Mouse (Mus musculus) B cell, adult 2 months (primary cell): ENCODE measurements around the gene Kcnh6.
A peak's percentile ranks its signal among the peaks of the same experiment; 100 is the strongest.

ENCODE experiments used
- DNase-seq, 2 experiments: peaks; one replicate each; pipeline ENCODE4 v3.0.0; 2022

Kcnh6 gene

GRCm38 (mm10) chr11:106016440-106016839 lies 8.5 kb downstream of the Kcnh6 start:
- DNase-seq: no peak

- peak; percentile 23 to 45 for DNase-seq
Observed at GRCm38 (mm10) chr11:106020051-106020763, 12.3 kb downstream of the Kcnh6 start.

- DNase-seq: no peak
Observed at GRCm38 (mm10) chr11:106025774-106026173, 17.9 kb downstream of the Kcnh6 start.

GRCm38 (mm10) chr11:106026465-106027151 lies 18.7 kb downstream of the Kcnh6 start:
- DNase-seq: peak; percentile 86

GRCm38 (mm10) chr11:106027607-106028006 lies 19.7 kb downstream of the Kcnh6 start:
- DNase-seq: peak; percentile 26 to 29

- peak in 1 of 2 experiments; percentile 18 for DNase-seq
Observed at GRCm38 (mm10) chr11:106032074-106032473, 24.1 kb downstream of the Kcnh6 start.

- DNase-seq: peak; percentile 61 to 63
Observed at GRCm38 (mm10) chr11:106033491-106033919, 25.6 kb downstream of the Kcnh6 start.

GRCm38 (mm10) chr11:106034986-106035385 lies 27.1 kb downstream of the Kcnh6 start:
- DNase-seq: no peak

GRCm38 (mm10) chr11:106036548-106037417 lies 28.9 kb downstream of the Kcnh6 start, which contains the start of gene Dcaf7:
Dcaf7 (plus strand) TSS chr11:106036872.
- peak; percentile 99 for DNase-seq

- DNase-seq: peak; percentile 50 to 51
Observed at GRCm38 (mm10) chr11:106037418-106037751, 29.5 kb downstream of the Kcnh6 start.

GRCm38 (mm10) chr11:106044349-106044748 lies 36.4 kb downstream of the Kcnh6 start:
- no peak for DNase-seq

GRCm38 (mm10) chr11:106045256-106045655 lies 37.3 kb downstream of the Kcnh6 start:
- DNase-seq: no peak

GRCm38 (mm10) chr11:106045780-106046179 lies 37.9 kb downstream of the Kcnh6 start:
- no peak for DNase-seq

GRCm38 (mm10) chr11:106046584-106046983 lies 38.7 kb downstream of the Kcnh6 start:
- DNase-seq: no peak

- DNase-seq: no peak
Observed at GRCm38 (mm10) chr11:106053921-106054320, 46.0 kb downstream of the Kcnh6 start.

GRCm38 (mm10) chr11:106054600-106054999 lies 46.7 kb downstream of the Kcnh6 start:
- DNase-seq: no peak

- no peak for DNase-seq
Observed at GRCm38 (mm10) chr11:106055341-106055740, 47.4 kb downstream of the Kcnh6 start.

GRCm38 (mm10) chr11:106056819-106057491 lies 49.0 kb downstream of the Kcnh6 start:
- DNase-seq: no peak

GRCm38 (mm10) chr11:106058020-106058419 lies 50.1 kb downstream of the Kcnh6 start:
- DNase-seq: no peak

GRCm38 (mm10) chr11:106060549-106060948 lies 52.6 kb downstream of the Kcnh6 start:
- DNase-seq: no peak

- no peak for DNase-seq
Observed at GRCm38 (mm10) chr11:106061311-106061710, 53.4 kb downstream of the Kcnh6 start.

- DNase-seq: no peak
Observed at GRCm38 (mm10) chr11:106063756-106064155, 55.8 kb downstream of the Kcnh6 start.
